Mouse (Mus musculus) forebrain, embryonic 13.5 days (tissue): ENCODE measurements around the gene Cyp2b9. TPM values are rescaled to one million over a fixed set of nuclear protein-coding genes. Genes with fewer than 3 reads are reported as not detected.
"Not testable (repeated sequence)": the region's sequence is repeated elsewhere in the genome, so short reads cannot be mapped to it uniquely, and the experiment has no call there.

Experiments used
- ATAC-seq: fragments of 200-750 bp; cut with Nextera tagmentation; 2 replicates; pipeline ENCODE4 v1.8.0; 2017
- H3K27ac ChIP-seq: fragments of 300-500 bp; sonication (generic); 2 replicates; pipeline ENCODE4 v1.5.1; 2015; ENCODE audit warnings: inconsistent platforms, mild to moderate bottlenecking, moderate library complexity
- H3K27me3 ChIP-seq: fragments of 300-500 bp; sonication (generic); 2 replicates; pipeline ENCODE4 v1.6.1; 2015; ENCODE audit warnings: mild to moderate bottlenecking, inconsistent platforms
- H3K36me3 ChIP-seq: fragments of 300-500 bp; sonication (generic); 2 replicates; pipeline ENCODE4 v1.6.1; 2015; ENCODE audit warnings: mild to moderate bottlenecking, inconsistent platforms; ENCODE audit not compliant: poor library complexity, severe bottlenecking
- H3K4me1 ChIP-seq: fragments of 300-500 bp; sonication (generic); 2 replicates; pipeline ENCODE4 v1.6.1; 2015; ENCODE audit warnings: inconsistent platforms
- H3K4me2 ChIP-seq: fragments of 300-500 bp; sonication (generic); 2 replicates; pipeline ENCODE4 v1.6.1; 2015; ENCODE audit warnings: inconsistent platforms, mild to moderate bottlenecking, moderate library complexity
- H3K4me3 ChIP-seq: fragments of 300-500 bp; sonication (generic); 2 replicates; pipeline ENCODE4 v1.5.1; 2015; ENCODE audit warnings: mild to moderate bottlenecking, inconsistent platforms
- H3K9ac ChIP-seq: fragments of 300-500 bp; sonication (generic); 2 replicates; pipeline ENCODE4 v1.6.1; 2015; ENCODE audit warnings: mild to moderate bottlenecking, inconsistent platforms
- H3K9me3 ChIP-seq: fragments of 300-500 bp; sonication (generic); replicated peaks from 2 replicates; pipeline ENCODE4 v1.6.1; 2016; ENCODE audit warnings: inconsistent platforms
- WGBS: fragments of 180-500 bp; shearing (Covaris S2); methylation state at CpG from one replicate; pipeline ENCODE4 v1.1.7; 2015; 5-methylcytosine and 5-hydroxymethylcytosine counted together
- polyA plus RNA-seq: library from polyadenylated mRNA; unstranded; fragments of >200 nt; fragmentation: Nextera tagmentation; extraction: Ambion mirVana; gene quantifications from 2 replicates; pipeline ENCODE4 v1.2.1, GENCODE M21; 2015

The Cyp2b9 gene
- polyA plus RNA-seq = not detected in 2 replicates

DNA sequence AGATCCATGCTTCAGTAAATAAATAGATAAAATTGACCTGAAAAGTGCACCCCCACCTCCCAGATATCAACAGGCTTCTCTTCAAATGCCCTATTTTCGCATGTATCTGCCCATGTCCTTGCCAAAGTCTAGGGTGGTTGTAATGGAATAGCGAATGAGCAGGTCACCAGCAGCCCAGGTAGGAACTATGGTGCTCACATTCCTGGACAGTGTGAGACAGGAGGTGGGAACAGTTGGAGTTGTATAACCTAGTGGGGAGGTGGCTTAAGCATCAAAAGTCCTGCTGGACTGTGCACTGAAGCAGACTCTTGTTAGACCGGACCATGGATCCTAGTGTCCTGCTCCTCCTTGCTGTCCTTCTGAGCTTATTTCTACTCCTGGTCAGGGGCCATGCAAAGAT lies at the start of gene Cyp2b9:
Cyp2b9 (plus strand) TSS at position 301 of the 400 bp plus-strand sequence.
- H3K27me3 ChIP-seq, ATAC-seq, H3K27ac ChIP-seq, H3K4me2 ChIP-seq, H3K4me3 ChIP-seq, H3K9me3 ChIP-seq, H3K9ac ChIP-seq, H3K36me3 ChIP-seq, H3K4me1 ChIP-seq: not testable (repeated sequence)
- WGBS = 79% methylated on average over 3 of the region's 3 CpGs

DNA sequence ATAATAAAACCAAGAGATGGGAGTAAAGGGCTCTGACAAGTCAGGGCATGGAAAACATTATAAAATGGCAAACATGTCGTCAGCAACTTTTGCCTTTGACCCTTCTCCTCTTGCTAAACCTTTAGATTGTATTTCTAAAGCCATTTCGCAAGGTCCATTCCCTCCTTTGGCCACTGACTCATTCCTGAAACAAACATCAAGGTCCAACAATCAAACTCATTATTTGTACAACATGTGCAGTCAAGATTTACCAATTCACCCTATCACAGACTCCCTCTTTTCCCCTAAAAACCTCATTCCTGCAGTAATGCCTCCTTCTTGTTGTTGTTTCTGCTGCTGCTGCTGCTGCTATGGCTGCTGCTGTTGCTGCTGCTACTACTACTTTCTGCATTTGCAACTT lies 33.6 kb upstream of the Cyp2b9 start:
- not testable (repeated sequence) for ATAC-seq, H3K4me1 ChIP-seq, H3K27me3 ChIP-seq, H3K4me3 ChIP-seq, H3K36me3 ChIP-seq, H3K27ac ChIP-seq, H3K9ac ChIP-seq, H3K4me2 ChIP-seq, H3K9me3 ChIP-seq
- WGBS = no CpG with 5 or more reads among the region's 2 CpGs

DNA sequence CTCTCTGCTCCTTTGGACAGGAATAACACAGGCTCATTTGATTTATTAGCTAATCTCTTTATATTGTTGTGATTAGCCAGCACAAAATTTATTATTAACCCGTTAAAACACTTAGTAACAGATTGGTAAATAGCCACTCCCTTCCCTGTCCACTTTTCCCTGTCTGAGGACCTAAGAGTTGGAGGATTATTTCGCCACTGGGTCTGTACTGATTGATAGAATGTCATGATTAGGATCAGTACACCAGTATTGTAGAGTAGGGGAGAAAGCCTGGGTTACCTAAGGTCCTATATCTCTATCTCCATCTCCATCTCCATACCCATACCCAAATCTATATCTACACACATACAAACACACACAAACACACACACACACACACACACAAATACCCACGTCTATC lies 29.6 kb upstream of the Cyp2b9 start:
- not testable (repeated sequence) for H3K9me3 ChIP-seq, H3K4me3 ChIP-seq, H3K27me3 ChIP-seq, H3K27ac ChIP-seq, H3K9ac ChIP-seq, ATAC-seq, H3K4me2 ChIP-seq, H3K4me1 ChIP-seq, H3K36me3 ChIP-seq
- 100% methylated on average over 1 of the region's 3 CpGs for WGBS

DNA sequence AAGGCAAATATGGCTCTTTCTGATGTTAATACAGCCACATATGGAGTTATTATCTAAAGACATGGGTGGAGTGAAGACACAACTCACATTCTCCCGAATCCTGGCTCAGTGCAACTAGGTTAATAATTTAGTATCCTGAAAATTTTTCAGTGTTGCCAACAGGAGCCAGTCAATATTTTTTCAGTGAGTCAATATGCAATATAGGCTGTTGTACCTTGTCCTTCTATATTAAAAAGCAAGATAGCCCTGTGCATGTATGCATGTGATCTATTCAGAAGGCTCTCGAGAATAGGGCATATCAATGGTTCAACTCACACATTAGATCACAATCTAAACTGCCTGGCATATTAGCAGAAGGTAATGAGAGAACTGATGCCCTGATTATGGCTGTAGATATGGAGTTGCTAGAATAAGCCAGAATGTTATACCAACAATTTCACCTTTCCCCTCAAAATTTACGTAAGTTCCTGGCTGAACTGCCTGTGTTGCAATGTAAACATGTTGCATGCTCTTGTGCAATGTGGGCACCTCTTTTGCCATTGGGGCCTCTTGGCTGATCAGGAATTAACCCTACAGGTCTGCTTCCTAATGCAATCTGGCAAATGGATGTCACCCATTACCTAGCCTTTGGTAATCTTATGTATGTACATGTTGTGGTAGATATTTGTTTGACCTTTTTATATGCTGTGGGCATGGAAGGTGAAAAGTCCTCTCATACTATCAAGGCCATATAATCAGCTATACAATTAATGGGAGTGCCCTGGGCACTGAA lies 4.3 kb upstream of the Cyp2b9 start:
- H3K27ac ChIP-seq, H3K9ac ChIP-seq, H3K36me3 ChIP-seq, H3K27me3 ChIP-seq, H3K4me1 ChIP-seq, H3K4me3 ChIP-seq, H3K4me2 ChIP-seq, ATAC-seq: not testable (repeated sequence)
- WGBS = 89% methylated on average over 3 of the region's 3 CpGs
- peaks cover 13% of the 10 kb centered on the region for H3K9me3 ChIP-seq

DNA sequence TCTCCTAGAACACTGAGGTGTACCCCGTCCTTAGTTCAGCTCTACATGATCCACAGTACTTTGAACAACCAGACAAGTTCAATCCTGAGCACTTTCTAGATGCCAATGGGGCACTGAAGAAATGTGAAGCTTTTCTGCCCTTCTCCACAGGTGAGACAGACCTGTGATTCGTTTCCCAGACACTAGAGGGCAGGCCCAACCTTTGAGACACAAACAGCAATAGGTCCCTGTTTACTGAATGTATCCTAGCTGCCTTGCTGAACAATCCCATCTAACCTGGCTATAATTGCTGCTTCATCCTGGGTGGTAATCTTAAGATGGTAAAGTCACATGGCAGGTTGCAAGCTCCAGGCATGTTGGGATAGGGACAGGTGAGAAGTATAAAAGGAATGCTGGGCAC lies 27.9 kb downstream of the Cyp2b9 start:
- Histone ChIP-seq H3K4me3 (no peak overlapping the region), H3K9ac (no peak overlapping the region), H3K27me3 (no peaks in the 10 kb centered on the region), H3K27ac (no peak overlapping the region), H3K36me3 (no peaks in the 10 kb centered on the region), H3K4me1 (no peaks in the 10 kb centered on the region), H3K9me3 (peaks cover 48% of the 10 kb centered on the region), H3K4me2 (no peak overlapping the region)
- 21% methylated on average over 2 of the region's 2 CpGs for WGBS
- no peak for ATAC-seq

DNA sequence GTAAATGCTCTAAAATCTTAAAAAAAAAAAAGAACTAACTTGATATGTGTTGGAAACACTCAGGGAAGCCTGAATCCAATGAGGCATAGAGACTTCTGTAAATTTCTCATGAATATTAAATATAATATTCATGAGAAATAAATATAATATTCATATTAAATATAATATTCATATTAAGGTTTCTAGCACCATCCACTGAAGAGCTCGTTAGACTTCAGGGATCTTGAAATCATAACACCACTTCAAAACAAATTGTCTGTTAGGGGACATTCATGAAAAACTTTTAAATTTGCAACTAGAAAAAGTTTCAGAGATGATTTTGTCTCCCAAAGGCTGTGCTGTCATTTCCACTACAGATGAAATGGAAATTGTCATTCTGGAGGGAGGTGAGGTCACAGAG lies 86.8 kb downstream of the Cyp2b9 start, which contains the start of gene Vmn1r184:
Vmn1r184 (plus strand) TSS at position 301 of the 400 bp plus-strand sequence.
- not testable (repeated sequence) for H3K4me2 ChIP-seq, H3K9me3 ChIP-seq, H3K36me3 ChIP-seq, H3K9ac ChIP-seq, H3K27me3 ChIP-seq, H3K4me3 ChIP-seq, ATAC-seq, H3K4me1 ChIP-seq, H3K27ac ChIP-seq
- WGBS = 65% methylated on average over 1 of the region's 1 CpGs

Other genes with a start within 250 kb of the Cyp2b9 start
- gene Cyp2b13, start 111.9 kb upstream of the Cyp2b9 start, polyA plus RNA-seq = not detected in 2 replicates
- not detected in 2 replicates for gene Vmn1r184, start 86.9 kb downstream of the Cyp2b9 start, polyA plus RNA-seq
- gene Cyp2a4, start 133.8 kb downstream of the Cyp2b9 start, polyA plus RNA-seq = not detected in 2 replicates
- gene Nlrp9c, start 230.3 kb downstream of the Cyp2b9 start, polyA plus RNA-seq = not detected in 2 replicates